Mouse (Mus musculus) liver, adult 2 months (tissue): ENCODE measurements around the gene Tbc1d22a. TPM values are rescaled to one million over a fixed set of nuclear protein-coding genes. Genes with fewer than 3 reads are reported as not detected.
"Not testable (repeated sequence)": the region's sequence is repeated elsewhere in the genome, so short reads cannot be mapped to it uniquely, and the experiment has no call there.

Source experiments
- DNase-seq: peaks from one replicate; pipeline ENCODE4 v3.0.0-alpha.2; 2011; ENCODE audit warnings: low read depth, low spot score; ENCODE audit errors: extremely low read depth
- H3K27ac ChIP-seq: fragments of 200-500 bp; replicated peaks from 2 replicates; pipeline ENCODE4 v1.5.1; 2012; ENCODE audit warnings: low read depth, mild to moderate bottlenecking, control low read depth, inconsistent platforms, low read length; ENCODE audit not compliant: insufficient read depth
- H3K27me3 ChIP-seq: fragments of 200-500 bp; 2 replicates; pipeline ENCODE4 v1.6.1; 2012; ENCODE audit warnings: mild to moderate bottlenecking, moderate library complexity, low read length, inconsistent platforms; ENCODE audit not compliant: control insufficient read depth, insufficient read depth
- H3K36me3 ChIP-seq: fragments of 200-500 bp; 2 replicates; pipeline ENCODE4 v1.6.1; 2012; ENCODE audit warnings: low read length, inconsistent platforms; ENCODE audit not compliant: control insufficient read depth, insufficient read depth
- H3K4me1 ChIP-seq: fragments of 200-500 bp; 2 replicates; pipeline ENCODE4 v1.6.1; 2011; ENCODE audit warnings: low read length; ENCODE audit not compliant: control insufficient read depth, insufficient read depth
- H3K4me3 ChIP-seq: fragments of 200-500 bp; 2 replicates; pipeline ENCODE4 v1.5.1; 2011; ENCODE audit warnings: low read depth, mild to moderate bottlenecking, control low read depth, low read length, moderate library complexity; ENCODE audit not compliant: insufficient read depth
- H3K79me2 ChIP-seq: fragments of 200-500 bp; 2 replicates; pipeline ENCODE4 v1.6.1; 2012; ENCODE audit warnings: inconsistent platforms, mild to moderate bottlenecking, low read length, moderate library complexity; ENCODE audit not compliant: control insufficient read depth, insufficient read depth
- H3K9ac ChIP-seq: fragments of 200-500 bp; 2 replicates; pipeline ENCODE4 v1.6.1; 2012; ENCODE audit warnings: low read depth, mild to moderate bottlenecking, control low read depth, inconsistent platforms, low read length
- CTCF ChIP-seq: fragments of 200-500 bp; IDR thresholded peaks from 2 replicates; pipeline ENCODE4 v1.5.1; 2011; ENCODE audit warnings: low read depth, low read length, control low read depth
- POLR2A ChIP-seq: fragments of 200-500 bp; IDR thresholded peaks from 2 replicates; pipeline ENCODE4 v1.6.1; 2011; ENCODE audit warnings: low read length, control low read depth; ENCODE audit not compliant: insufficient read depth; ENCODE audit errors: extremely low read depth
- WGBS: fragments of 180-500 bp; shearing (Covaris S2); methylation state at CpG from one replicate; pipeline ENCODE4 v1.1.7; 2018; 5-methylcytosine and 5-hydroxymethylcytosine counted together
- polyA plus RNA-seq: library from polyadenylated mRNA; depleted of rRNA; stranded (reverse); fragments of >200 nt; gene quantifications from 2 replicates; pipeline ENCODE4 v1.2.3, GENCODE M21; 2012
- total RNA-seq: library from RNA; depleted of rRNA; stranded (reverse); fragments of >200 nt; gene quantifications from 2 replicates; pipeline ENCODE4 v1.2.3, GENCODE M21; 2014

The Tbc1d22a gene
- total and polyA plus RNA-seq, 2 experiments = 9.6 to 14.3 TPM

- TF ChIP-seq POLR2A (no peak), CTCF (no peak)
- Histone ChIP-seq H3K9ac (no peak overlapping the region), H3K36me3 (no peaks in the 10 kb centered on the region), H3K79me2 (no peaks in the 10 kb centered on the region), H3K4me1 (peaks cover 20% of the 10 kb centered on the region), H3K27ac (no peak overlapping the region), H3K27me3 (no peaks in the 10 kb centered on the region), H3K4me3 (no peak overlapping the region)
- DNase-seq = no peak
- WGBS = 95% methylated on average over 6 of the region's 6 CpGs
Observed at GRCm38 (mm10) chr15:86178594-86178993, 35.7 kb upstream of the Tbc1d22a start.

DNA sequence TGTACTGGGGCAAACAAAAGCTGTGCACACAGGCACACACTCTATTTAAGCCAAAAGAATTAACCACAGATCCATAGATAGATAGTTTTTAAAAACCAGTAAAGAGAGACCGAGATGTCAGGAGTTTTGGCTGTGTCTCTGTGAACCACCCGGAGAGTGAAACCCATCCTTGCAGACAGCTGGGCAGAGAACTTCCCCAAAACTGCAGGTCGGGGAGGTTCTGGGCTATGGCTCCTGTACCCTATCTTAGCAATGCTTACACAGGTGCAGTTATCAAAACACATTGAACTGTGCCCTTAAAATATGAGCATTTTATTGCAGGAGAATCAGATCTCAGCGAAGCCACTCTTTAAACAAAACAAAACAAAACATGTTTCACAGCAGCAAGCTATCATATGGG, 33.8 kb upstream of the Tbc1d22a start:
- Histone ChIP-seq H3K9ac (no peak overlapping the region), H3K36me3 (no peaks in the 10 kb centered on the region), H3K79me2 (no peaks in the 10 kb centered on the region), H3K4me3 (no peak overlapping the region), H3K4me1 (peaks cover 19% of the 10 kb centered on the region), H3K27ac (no peak overlapping the region), H3K27me3 (peaks cover 4% of the 10 kb centered on the region; the same call in 1 of the 2 replicates)
- no peak for DNase-seq
- TF ChIP-seq POLR2A = no peak
- no peak for TF ChIP-seq CTCF
- WGBS = 87% methylated on average over 4 of the region's 4 CpGs

- peaks cover 10% of the 10 kb centered on the region for H3K4me1 ChIP-seq
- not testable (repeated sequence) for H3K27ac ChIP-seq, DNase-seq, H3K9ac ChIP-seq, H3K4me3 ChIP-seq, H3K79me2 ChIP-seq, H3K36me3 ChIP-seq, H3K27me3 ChIP-seq
- WGBS = 97% methylated on average over 3 of the region's 3 CpGs
Observed at GRCm38 (mm10) chr15:86181321-86181720, 32.9 kb upstream of the Tbc1d22a start.

GRCm38 (mm10) chr15:86181941-86182439, 32.3 kb upstream of the Tbc1d22a start:
- H3K36me3 ChIP-seq = no peaks in the 10 kb centered on the region
- 26% methylated on average over 11 of the region's 11 CpGs for WGBS
- H3K4me1 ChIP-seq = peaks cover 5% of the 10 kb centered on the region
- H3K79me2 ChIP-seq = no peaks in the 10 kb centered on the region
- TF ChIP-seq POLR2A = no peak
- TF ChIP-seq CTCF = no peak
- no peak overlapping the region; the same call in 1 of the 2 replicates for H3K27ac ChIP-seq
- H3K9ac ChIP-seq = no peak overlapping the region
- H3K27me3 ChIP-seq = peaks cover 4% of the 10 kb centered on the region; the same call in 1 of the 2 replicates
- no peak for DNase-seq
- H3K4me3 ChIP-seq = no peak overlapping the region

- H3K79me2 ChIP-seq = no peaks in the 10 kb centered on the region
- 0 out of 2 replicates have a peak overlapping the region, but pooled peaks have one; percentile 46 for H3K9ac ChIP-seq
- H3K4me1 ChIP-seq = 0 out of 2 replicates have a peak, but pooled peaks cover 2% of the 10 kb centered on the region
- no peak for DNase-seq
- no peaks in the 10 kb centered on the region for H3K36me3 ChIP-seq
- WGBS = 14% methylated on average over 13 of the region's 13 CpGs
- H3K27ac ChIP-seq = peak overlapping the region; percentile 37
- H3K27me3 ChIP-seq = peaks cover 4% of the 10 kb centered on the region; the same call in 1 of the 2 replicates
- no peak for TF ChIP-seq POLR2A
- no peak for TF ChIP-seq CTCF
- H3K4me3 ChIP-seq = no peak overlapping the region
Observed at GRCm38 (mm10) chr15:86182646-86183045, 31.6 kb upstream of the Tbc1d22a start.

DNA sequence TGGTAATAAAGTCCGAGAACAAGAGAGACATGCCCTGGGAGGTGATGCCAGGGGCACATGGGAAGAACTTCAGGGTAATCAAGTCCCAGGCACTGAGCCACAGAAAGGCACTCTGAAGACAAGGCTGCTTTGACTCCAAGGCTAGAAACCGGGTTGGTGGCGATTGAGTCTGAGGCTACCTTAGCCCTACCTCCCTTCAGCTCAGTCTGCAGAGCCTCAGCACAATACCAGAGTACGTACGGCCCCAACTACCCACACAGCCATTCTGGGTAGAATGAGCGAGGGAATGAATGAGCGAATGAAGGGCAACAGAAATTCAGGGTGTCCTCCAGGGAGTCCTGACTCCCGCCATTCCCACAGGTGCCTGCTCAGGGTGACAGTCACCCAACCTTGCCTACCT, 30.8 kb upstream of the Tbc1d22a start:
- Histone ChIP-seq H3K4me1 (peaks cover 8% of the 10 kb centered on the region), H3K4me3 (no peak overlapping the region), H3K27me3 (peaks cover 4% of the 10 kb centered on the region; the same call in 1 of the 2 replicates), H3K9ac (no peak overlapping the region), H3K79me2 (no peaks in the 10 kb centered on the region), H3K27ac (no peak overlapping the region; the same call in 1 of the 2 replicates), H3K36me3 (no peaks in the 10 kb centered on the region)
- no peak for DNase-seq
- TF ChIP-seq POLR2A (no peak), CTCF (no peak)
- 94% methylated on average over 8 of the region's 8 CpGs for WGBS
